Mouse (Mus musculus) gastrocnemius, adult 2 months (tissue): ENCODE measurements around the gene Gm4779. TPM values are rescaled to one million over a fixed set of nuclear protein-coding genes. Genes with fewer than 3 reads are reported as not detected.

Experiments used
- DNase-seq: peaks from one replicate; pipeline ENCODE4 v3.0.0; 2022
- H3K27ac ChIP-seq: fragments of 200-600 bp; 2 replicates; pipeline ENCODE4 v1.8.1; 2022; ENCODE audit warnings: mild to moderate bottlenecking
- H3K4me3 ChIP-seq: fragments of 200-600 bp; 2 replicates; pipeline ENCODE4 v1.8.1; 2022; ENCODE audit warnings: mild to moderate bottlenecking, moderate library complexity
- CTCF ChIP-seq: fragments of 200-600 bp; IDR thresholded peaks from 2 replicates; pipeline ENCODE4 v1.8.1; 2022; ENCODE audit warnings: antibody characterized with exemption, mild to moderate bottlenecking, moderate library complexity
- intact Hi-C: fragments of 180-260 bp; cut with DNase I; formaldehyde crosslinking; loops from one replicate; pipeline ENCODE4 v1.15.1; 2025
- total RNA-seq, 2 experiments: library from RNA; stranded (reverse); gene quantifications; 2 replicates each; pipeline ENCODE4 v1.2.3; 2021

The Gm4779 gene
- total RNA-seq, 2 experiments from 2014 or later, result not detected

DNA sequence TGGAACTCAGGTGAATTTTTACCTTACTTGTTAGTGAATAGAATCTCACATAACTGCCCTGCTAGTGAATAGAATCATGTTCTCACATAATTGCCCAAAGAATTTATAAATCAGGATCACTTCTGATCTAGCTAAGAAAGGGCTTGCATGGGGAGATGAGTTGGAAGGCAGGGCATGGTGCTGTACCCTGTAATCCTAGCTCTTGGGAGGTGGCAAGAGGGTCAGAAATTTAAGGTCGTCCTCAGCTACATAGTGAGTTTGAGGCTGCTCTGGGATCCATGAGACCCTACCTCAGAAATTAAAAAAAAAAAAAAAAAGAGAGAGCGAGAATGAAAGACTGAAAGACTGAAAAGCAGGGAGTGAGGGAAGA, 53.2 kb downstream of the Gm4779 start:
- H3K27ac ChIP-seq, result no peak overlapping the region
- no peak for TF ChIP-seq CTCF
- H3K4me3 ChIP-seq, result no peak overlapping the region
- no peak for DNase-seq
- intact Hi-C loops, result no loop called here

DNA sequence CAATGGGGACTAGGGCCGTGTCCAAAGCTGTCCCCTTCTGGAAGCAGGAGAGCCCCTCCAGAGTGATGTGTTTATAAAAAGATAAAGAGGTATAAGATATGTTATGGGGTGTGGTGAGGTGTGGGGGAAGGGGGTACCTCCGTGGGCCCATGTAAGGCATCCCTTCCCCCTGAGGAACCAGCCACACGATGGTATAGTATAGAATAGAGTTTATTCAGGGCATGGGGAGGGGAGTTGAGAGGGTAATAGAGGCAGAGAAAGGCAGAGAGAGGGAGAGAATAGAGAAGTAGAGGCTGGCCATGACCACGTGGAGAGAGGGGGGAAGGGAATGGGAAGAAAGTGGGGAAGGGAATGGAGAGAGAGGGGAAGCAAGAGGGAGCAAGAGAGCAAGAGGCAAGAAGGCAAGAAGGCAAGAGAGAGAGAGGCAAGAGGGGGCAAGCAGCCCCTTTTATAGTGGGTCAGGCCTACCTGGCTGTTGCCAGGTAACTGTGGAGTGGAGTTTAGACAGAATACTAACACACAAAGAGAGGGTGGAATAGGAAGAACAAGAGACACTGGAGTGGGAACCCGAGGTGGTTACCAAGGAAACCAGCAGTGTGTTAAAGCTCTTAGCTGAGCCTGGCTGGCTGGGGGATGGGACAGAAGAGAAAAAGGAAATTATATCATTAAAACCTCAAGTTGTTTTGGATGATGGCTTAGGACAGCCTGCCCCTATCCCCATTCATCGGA, 53.7 kb downstream of the Gm4779 start:
- intact Hi-C loops, result no loop called here
- H3K27ac ChIP-seq, result no peak overlapping the region
- no peak for TF ChIP-seq CTCF
- no peak overlapping the region for H3K4me3 ChIP-seq
- no peak for DNase-seq

Other genes starting within 250 kb of the Gm4779 start
- 10 to 100 TPM; 67.2 to 86.4 TPM for gene Ogt, start 154.4 kb downstream of the Gm4779 start, total RNA-seq
- gene Cxcr3, start 60.2 kb downstream of the Gm4779 start, total RNA-seq, result not detected
- gene 8030474K03Rik, start 233 bp upstream of the Gm4779 start, total RNA-seq, result not detected
- gene Nhsl2, start 55.0 kb upstream of the Gm4779 start, total RNA-seq, result 1 to 10 TPM; 1.4 to 2.4 TPM